Mouse (Mus musculus): ENCODE data around the gene Fam196b.

The Fam196b gene

DNA sequence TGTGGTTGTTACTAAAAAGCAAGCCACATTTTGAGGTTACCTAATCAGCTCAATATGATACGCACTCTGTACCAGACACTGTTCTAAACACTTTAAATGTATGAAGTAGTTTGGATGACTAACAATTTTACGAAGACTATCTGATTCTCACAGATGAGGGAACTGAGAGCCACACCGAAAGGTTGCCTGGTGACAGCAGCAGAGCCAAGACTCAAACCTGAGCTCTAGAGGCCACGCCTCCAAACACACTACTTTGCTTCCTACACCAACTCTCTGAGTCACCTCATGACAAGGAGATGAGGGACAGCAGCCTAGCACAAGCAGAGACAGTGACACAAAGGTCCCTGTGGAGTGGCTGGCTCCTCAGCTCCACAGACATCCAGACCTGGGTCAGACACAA, 57.6 kb downstream of the Fam196b start:
- TF ChIP-seq GATA4 (IDR thresholded peaks at IDR 0.05; ENCODE audit: insufficient replicate concordance, low read length): no peak

DNA sequence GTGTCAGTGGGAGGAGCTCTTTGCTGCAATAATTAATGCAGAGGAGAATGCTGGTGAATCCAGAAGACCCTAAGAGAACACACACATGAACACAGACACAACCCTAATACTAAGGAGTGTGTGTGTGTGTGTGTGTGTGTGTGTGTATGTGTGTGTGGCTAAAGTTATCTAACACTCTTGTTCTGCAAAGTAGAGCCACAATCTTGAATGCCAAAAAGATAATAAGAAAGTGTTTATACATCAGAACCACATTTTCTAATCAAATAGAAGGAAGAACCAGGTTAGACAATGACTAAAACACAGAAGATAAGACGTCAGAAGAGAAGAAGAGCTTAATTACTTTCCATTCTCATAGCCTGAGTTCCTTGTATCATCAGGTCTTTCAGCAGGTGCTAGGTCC, 60.9 kb downstream of the Fam196b start:
- no peak for TF ChIP-seq GATA4 (IDR thresholded peaks at IDR 0.05; ENCODE audit: insufficient replicate concordance, low read length)

DNA sequence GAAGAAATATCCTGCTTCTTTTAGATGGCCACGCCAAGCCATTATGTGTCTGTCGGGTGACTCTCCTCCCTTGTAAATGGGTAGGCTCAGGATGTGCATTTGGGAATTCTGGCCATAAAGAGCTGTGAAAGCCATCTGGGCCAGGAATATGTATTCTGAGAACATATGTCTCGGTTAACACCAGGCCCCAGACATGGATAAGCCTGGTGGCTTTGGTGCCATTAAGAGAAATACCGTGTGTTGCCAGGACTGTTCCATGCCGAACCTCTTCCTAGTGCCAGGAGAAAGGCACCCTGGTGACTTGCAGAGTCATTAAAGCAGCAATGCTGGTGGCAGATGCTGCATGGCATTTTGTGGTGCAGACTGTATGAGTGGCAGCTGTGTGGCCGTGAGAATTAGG, 63.0 kb downstream of the Fam196b start:
- no peak for TF ChIP-seq GATA4 (IDR thresholded peaks at IDR 0.05; ENCODE audit: insufficient replicate concordance, low read length)

DNA sequence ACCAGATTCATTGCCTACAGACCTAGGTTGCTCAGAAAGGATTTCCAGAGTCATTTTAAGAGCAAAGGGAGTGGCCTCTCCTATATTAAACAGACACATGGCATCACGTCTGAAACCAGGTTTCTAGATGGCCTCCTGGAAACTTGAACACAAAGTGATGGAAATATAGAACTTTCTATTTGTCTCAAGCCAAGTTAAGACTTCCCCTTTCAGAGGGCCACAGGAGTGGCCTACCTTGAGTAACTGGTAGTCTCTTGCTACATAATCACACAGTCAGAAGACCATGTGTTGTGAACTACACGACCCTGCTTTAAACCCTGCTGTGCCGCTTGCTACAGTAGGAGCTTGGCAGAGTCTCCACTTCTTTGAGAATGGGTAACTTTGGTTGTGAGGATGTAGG, 68.9 kb downstream of the Fam196b start:
- no peak for TF ChIP-seq GATA4 (IDR thresholded peaks at IDR 0.05; ENCODE audit: insufficient replicate concordance, low read length)

DNA sequence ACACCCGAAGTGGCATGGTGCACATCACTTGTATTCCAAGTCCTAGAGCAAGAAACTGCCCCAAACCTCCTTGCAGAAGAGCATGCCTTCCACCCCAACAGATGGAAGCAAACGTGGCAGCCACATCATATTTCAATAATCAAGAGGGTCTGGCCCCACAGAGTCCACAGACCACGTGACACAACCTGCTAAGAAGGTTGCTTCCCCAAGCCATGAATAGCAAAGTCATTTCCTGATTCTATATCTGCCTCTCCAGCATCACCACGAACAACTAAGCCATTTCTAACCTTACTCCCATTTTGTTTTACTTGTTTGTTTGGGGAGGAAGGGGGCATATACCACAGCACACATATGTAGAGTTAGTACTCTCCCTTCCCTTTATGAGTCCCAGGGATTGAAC, 69.6 kb downstream of the Fam196b start:
- no peak for TF ChIP-seq GATA4 (IDR thresholded peaks at IDR 0.05; ENCODE audit: insufficient replicate concordance, low read length)

DNA sequence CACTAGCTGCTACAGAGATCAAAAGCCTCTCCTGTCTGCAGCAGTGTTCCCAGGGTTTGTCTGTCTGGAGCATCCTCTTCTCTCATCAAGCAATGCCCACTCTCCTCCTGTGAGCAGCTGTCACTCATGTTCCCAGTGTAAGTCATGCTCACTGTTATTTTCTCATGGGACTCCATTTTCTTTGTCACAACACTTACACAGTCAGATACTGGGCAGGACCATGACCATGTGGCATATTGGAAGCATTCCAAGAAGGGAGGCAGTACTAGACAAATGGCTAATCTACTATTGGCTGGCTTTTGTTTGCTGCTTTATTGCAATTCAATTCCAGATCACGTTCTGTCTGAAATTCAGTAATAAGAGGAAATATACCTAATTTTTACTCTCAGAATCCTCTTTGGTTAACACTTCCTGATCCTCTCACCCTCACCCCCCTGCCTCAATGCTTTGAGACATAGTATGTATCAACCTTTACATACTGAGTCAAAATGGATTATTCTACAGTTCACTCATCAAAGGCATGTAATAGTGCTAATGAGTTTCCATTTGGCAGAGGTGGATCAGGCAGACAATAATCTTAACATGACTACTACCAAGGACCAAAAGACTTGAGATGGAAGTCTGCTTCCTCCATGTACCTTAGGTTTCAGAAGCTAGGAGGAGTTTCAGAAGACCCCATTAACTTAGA, 70.5 kb downstream of the Fam196b start:
- no peak for TF ChIP-seq GATA4 (IDR thresholded peaks at IDR 0.05; ENCODE audit: insufficient replicate concordance, low read length)

DNA sequence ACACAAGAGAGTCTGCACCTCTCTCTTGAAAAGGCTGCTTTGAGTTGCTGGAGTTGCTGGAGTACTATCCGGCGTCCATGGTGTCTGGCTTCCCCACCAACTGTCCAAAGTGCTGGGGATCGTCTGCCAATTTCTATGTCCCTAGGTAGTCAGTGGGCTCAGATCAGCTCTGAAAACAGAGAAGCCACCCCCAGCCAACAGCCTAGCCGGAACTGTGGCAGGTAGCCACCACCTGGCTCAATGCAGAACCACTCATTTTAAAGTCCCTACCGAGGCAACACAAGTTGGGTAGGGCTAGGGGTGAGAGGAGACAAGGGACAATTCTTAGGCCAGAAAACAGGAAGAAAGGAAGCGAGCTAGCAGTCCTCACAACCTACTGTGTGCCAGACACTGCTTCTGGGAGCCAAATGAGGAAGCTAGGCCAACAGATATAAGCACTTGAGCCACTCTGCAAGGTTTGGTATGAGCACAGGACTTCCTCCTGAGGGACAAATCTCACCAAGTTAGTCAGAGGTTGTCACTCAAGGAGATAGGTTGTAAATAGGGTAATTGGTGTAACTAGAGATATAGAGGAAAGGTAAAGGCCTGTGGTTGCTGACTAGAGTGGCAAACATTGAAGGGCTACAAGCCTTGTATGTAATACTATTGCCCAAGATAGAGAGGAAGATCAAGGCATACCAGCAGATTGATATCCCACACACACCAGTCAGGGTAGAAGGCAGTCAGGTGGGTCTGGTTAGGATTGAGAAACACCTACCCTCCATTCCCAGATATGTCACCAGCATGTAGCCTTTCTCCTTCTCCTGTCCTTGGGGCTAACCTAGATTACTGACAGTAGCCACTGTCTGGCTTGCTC, 74.9 kb downstream of the Fam196b start:
- no peak for TF ChIP-seq GATA4 (IDR thresholded peaks at IDR 0.05; ENCODE audit: insufficient replicate concordance, low read length)

DNA sequence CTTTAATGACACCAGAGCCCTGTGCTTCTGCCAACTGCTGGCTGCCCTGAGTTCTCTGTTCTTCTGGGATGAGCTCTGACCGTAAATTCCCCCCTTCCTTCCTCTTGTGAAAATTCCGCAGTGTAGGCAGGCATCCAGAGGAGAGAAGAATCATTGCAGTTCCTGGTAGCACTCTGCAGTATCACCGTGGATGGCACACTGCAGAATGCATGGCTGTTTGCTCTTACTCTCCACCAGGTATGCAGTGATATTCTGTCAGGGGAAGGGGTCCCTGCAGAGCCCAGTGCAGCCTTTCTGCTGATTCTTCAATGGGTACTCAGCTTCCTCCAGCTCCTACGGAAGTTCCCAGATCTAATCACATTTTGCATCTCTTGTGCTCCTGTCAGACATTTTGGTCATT, 77.5 kb downstream of the Fam196b start:
- no peak for TF ChIP-seq GATA4 (IDR thresholded peaks at IDR 0.05; ENCODE audit: insufficient replicate concordance, low read length)

DNA sequence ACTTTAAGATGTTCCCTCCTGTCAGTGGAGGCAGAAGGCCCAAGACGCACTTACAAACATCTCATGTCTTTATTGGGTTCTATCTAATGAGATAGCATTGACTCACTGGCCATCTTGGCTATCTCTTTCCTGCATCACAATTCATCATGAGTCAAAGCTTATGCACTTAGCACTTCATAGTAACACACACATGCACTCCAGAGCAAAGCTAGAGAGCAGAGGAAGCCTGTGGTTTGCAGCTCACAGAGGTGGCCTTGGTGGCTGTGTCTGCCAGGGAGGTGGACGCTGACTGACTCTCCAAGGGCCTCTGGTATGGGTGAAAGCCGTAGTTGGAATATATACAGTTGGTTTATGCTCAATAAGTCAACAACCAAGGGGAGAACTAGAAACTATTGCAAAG, 81.2 kb downstream of the Fam196b start:
- no peak for TF ChIP-seq GATA4 (IDR thresholded peaks at IDR 0.05; ENCODE audit: insufficient replicate concordance, low read length)

DNA sequence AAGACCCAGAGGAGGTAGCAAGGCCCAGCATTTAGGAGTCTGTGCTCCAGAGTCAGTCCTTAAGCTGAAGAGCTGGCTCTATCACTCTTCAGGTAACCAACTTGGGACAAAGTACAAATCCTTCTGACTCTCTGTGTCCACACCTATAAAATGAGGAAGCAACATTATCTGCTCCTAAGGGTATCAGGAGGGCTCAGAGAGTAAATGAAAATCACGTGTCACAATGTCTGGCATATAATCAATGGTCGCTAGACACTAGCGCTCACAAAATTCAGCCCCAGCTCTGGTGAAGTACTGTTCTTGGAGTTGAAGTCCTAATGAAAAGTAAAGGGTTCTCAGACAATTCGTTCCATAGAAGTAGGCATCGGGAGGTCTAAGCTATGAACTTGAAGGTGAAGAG, 83.0 kb downstream of the Fam196b start:
- no peak for TF ChIP-seq GATA4 (IDR thresholded peaks at IDR 0.05; ENCODE audit: insufficient replicate concordance, low read length)

DNA sequence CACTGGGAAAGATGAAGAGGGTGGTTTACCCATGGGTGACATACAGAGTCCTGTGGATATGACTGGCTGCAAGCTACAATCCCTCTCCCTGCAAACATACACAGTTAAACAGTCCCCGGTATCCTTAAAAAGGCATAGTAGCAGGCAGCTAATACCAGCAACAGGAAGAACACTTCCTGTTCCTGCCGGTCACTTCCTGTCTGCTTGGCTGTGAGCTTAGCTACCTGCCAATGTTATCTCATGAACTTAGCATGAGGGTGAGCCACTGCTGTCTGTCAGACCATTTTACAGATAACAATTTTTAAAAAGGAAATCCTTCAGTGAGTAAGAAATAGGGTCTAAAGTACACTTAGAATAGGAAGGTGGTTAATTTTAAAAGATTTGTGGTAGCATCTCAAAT, 83.9 kb downstream of the Fam196b start:
- no peak for TF ChIP-seq GATA4 (IDR thresholded peaks at IDR 0.05; ENCODE audit: insufficient replicate concordance, low read length)

DNA sequence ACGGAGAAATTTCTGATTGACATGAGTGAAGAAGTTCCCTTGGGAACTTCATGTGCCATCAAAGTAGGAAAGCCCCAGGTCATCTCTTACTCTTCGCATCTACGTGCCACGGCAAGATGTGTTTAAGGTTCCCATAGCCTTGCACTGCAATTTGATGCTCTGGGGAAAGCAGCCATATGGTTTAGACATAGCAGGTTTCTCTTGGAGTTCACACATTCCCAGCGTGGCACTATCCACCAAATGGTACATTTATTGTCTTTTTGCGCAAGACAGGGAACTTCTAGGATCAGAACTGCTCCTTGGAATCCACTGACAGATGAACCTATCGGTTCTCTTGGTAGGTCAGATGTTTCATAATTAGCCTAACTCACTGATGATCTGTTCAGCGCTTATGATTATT, 86.7 kb downstream of the Fam196b start:
- TF ChIP-seq GATA4 (IDR thresholded peaks at IDR 0.05; ENCODE audit: insufficient replicate concordance, low read length): no peak

DNA sequence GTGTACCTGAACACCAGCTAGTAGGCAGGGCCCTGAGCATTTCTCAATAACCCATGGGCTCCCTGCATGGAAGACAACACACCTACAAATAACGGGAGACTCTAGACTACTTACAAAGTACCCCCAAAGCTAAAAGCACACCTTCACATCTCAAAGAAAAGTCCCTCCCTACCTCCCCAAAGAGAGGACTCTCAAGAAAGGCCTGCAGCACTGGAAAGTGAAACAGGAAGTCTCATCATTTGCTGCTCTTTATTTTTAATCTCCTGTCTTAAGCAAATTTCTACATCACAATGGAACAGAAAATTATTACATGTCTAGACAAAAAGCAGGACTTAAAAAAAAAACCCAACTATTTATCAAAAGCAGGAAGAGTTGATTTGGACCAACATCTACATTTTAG, 90.7 kb downstream of the Fam196b start:
- TF ChIP-seq GATA4 (IDR thresholded peaks at IDR 0.05; ENCODE audit: insufficient replicate concordance, low read length): no peak

DNA sequence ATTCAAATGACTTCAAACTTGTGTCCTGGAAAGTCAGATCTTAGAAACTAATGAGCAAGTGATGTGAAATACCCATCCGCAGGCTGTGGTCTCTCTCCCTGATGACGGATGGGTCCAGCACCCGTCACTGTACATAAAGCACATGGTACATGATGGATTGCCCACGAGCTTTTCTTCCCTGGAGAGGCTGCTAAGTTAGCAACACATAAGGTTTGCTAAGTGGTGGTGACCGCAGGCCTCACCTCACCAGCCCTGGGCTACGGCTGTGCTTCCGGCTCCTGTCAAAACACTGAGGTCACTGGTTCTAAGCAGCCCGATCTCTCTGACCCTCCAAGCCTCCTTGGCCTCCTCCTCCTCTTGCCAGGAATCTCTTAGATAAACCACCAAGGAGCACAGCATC, 91.7 kb downstream of the Fam196b start:
- TF ChIP-seq GATA4 (IDR thresholded peaks at IDR 0.05; ENCODE audit: insufficient replicate concordance, low read length): no peak

DNA sequence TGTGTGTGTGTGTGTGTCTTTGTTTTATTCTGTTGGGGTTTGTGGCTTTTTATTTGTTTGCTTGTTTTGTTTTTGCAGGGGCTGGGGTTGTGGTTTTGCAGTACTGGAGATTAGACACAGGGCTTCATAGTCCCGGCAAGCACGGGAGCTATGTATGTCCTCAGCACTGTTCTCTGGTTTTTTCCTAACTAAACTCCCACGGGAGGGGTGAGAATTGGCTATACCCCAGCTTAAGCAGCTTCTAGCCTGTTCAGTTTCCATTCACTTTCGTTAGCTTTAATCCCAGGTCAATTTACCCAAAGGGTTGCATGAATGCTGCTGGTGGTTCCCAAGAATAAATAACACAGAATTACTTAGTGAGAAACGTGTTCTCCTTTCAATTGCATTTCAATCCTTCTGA, 92.2 kb downstream of the Fam196b start:
- TF ChIP-seq GATA4 (IDR thresholded peaks at IDR 0.05; ENCODE audit: insufficient replicate concordance, low read length): no peak

DNA sequence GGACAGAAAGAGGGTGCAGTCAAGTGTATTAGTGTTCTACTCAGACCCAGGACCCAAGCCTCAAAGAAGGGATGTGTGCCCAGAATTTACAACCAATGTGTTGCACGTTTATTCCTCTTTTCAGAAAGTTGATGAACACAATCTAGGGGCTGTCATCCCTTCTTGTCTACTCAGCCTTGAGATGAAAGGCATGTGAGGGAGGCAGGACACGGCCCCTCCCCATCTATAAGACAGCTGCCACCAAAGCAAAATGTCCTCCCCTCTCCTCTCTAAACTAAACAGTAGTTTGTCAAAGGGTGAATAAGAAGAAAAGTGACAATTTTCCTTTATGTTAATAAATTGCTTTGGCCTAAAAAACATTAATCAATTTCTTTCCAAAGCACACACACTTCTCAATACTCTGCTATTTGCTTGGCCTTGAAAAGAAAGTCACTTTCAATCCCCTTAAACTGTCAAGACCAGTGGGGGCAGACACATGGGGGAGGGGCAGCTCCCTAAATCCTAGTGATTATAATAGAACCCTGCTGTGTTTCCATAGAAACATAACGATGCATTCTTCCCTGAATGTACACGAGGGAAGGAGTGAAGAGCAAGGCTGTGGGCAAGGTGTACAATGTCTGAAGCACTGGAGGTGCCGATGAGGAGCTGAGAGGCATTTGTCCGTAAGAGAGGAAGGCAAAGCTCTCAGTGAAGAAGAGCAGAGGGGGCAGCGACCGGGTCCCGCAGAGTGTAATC, 101.4 kb downstream of the Fam196b start:
- no peak for TF ChIP-seq GATA4 (IDR thresholded peaks at IDR 0.05; ENCODE audit: insufficient replicate concordance, low read length)

Measured in liver, adult (tissue).